Comparison of ENCODE assay signal across 13 mouse cellular contexts in genomic region chr4:55145968-55146367, GRCm38 (mm10).
DNase-seq lines count a peak whose midpoint lies in the region; ATAC-seq lines count a peak whose summit lies in the region.
"Had no signal": no experiment of that assay in that cellular context is flagged by ENCODE, and none has a peak within 500 bp of the region (broad histone marks: within the 10 kb centered on the region; RNA-seq: fewer than 3 reads in every experiment).

No protein-coding gene starts in this region.

- WGBS in forebrain, embryonic 10.5 days: 68% methylated on average over 8 of the region's 8 CpGs
- WGBS in forebrain, embryonic 12.5 days: 71% methylated on average over 8 of the region's 8 CpGs
- 20% methylated on average over 8 of the region's 8 CpGs for WGBS in embryonic facial prominence, embryonic 14.5 days

- no peaks in the 10 kb centered on the region for H3K9me3 ChIP-seq in forebrain, embryonic 10.5 days
- no peaks in the 10 kb centered on the region for H3K9me3 ChIP-seq in forebrain, embryonic 12.5 days
- no peaks in the 10 kb centered on the region for H3K9me3 ChIP-seq in embryonic facial prominence, embryonic 14.5 days (ENCODE audit: control insufficient read depth, low read length)
- H3K9me3 ChIP-seq: heart, embryonic 13.5 days had no signal

- no peak overlapping the region for H3K9ac ChIP-seq in forebrain, embryonic 12.5 days
- H3K9ac ChIP-seq in embryonic facial prominence, embryonic 14.5 days (ENCODE audit: low read depth, low read length): no peak overlapping the region
- H3K9ac ChIP-seq: heart, embryonic 13.5 days had no signal

- H3K4me2 ChIP-seq in forebrain, embryonic 12.5 days: no peak overlapping the region
- H3K4me2 ChIP-seq in embryonic facial prominence, embryonic 14.5 days (ENCODE audit: low read depth, low read length): 0 out of 2 replicates have a peak overlapping the region, but pooled peaks have one; percentile 8
- H3K4me2 ChIP-seq: heart, embryonic 13.5 days; midbrain, embryonic 11.5 days had no signal

- no peak overlapping the region for H3K4me3 ChIP-seq in forebrain, embryonic 10.5 days
- no peak overlapping the region for H3K4me3 ChIP-seq in forebrain, embryonic 12.5 days (replicated peaks)
- H3K4me3 ChIP-seq in embryonic facial prominence, embryonic 14.5 days (ENCODE audit: low read depth, low read length): no peak overlapping the region
- H3K4me3 ChIP-seq: heart, embryonic 13.5 days had no signal

- H3K36me3 ChIP-seq in forebrain, embryonic 10.5 days (replicated peaks): no peaks in the 10 kb centered on the region
- no peaks in the 10 kb centered on the region for H3K36me3 ChIP-seq in forebrain, embryonic 12.5 days (replicated peaks)
- no peaks in the 10 kb centered on the region for H3K36me3 ChIP-seq in embryonic facial prominence, embryonic 14.5 days (ENCODE audit: control insufficient read depth, insufficient read depth, low read length)
- H3K36me3 ChIP-seq: heart, embryonic 13.5 days had no signal

- no peak for ATAC-seq in forebrain, embryonic 12.5 days (ENCODE audit: low FRiP score)
- 0 out of 2 replicates have a peak, but pooled peaks have one; percentile 53 for ATAC-seq in embryonic facial prominence, embryonic 14.5 days (ENCODE audit: low read depth)
- ATAC-seq: intestine, embryonic 16.5 days had no signal

- no peak for DNase-seq in forebrain, embryonic 10.5 days (ENCODE audit: extremely low spot score, low spot score)
- peak; percentile 19 to 46 for DNase-seq in left cerebral cortex, postnatal 25 days (ENCODE audit: low spot score in 2 of 2)
- DNase-seq in left cerebral cortex, adult 8-10 months (ENCODE audit: low spot score in 2 of 2): no peak
- peak; percentile 72 for DNase-seq in embryonic facial prominence, embryonic 14.5 days (ENCODE audit: low spot score)
- peak; percentile 40 to 43 for DNase-seq in right cerebral cortex, postnatal 10 days (ENCODE audit: low spot score in 2 of 2)
- DNase-seq in spleen, postnatal 14 days (ENCODE audit: low spot score in 2 of 2): no peak
- DNase-seq in adrenal gland, postnatal 4 days (ENCODE audit: low spot score in 2 of 2): no peak
- DNase-seq: adrenal gland, adult 8-10 months; cerebellum, adult 9-11 months had no signal

- H3K27ac ChIP-seq in forebrain, embryonic 10.5 days: peak overlapping the region; percentile 58; the same call in 1 of the 2 replicates
- H3K27ac ChIP-seq in forebrain, embryonic 12.5 days: no peak overlapping the region
- H3K27ac ChIP-seq in embryonic facial prominence, embryonic 14.5 days (replicated peaks; ENCODE audit: low read depth, low read length): no peak overlapping the region
- H3K27ac ChIP-seq: heart, embryonic 13.5 days had no signal

- intact Hi-C loops in left cerebral cortex, postnatal 25 days (cut with DNase I): no loop called here

- H3K27me3 ChIP-seq in forebrain, embryonic 10.5 days (ENCODE audit: poor library complexity, severe bottlenecking): no peaks in the 10 kb centered on the region
- H3K27me3 ChIP-seq in forebrain, embryonic 12.5 days: no peaks in the 10 kb centered on the region
- H3K27me3 ChIP-seq in embryonic facial prominence, embryonic 14.5 days (replicated peaks; ENCODE audit: control insufficient read depth, insufficient read depth, low read length): no peaks in the 10 kb centered on the region
- H3K27me3 ChIP-seq: heart, embryonic 13.5 days had no signal

- H3K4me1 ChIP-seq in forebrain, embryonic 10.5 days: peaks cover 29% of the 10 kb centered on the region
- H3K4me1 ChIP-seq in forebrain, embryonic 12.5 days: peaks cover 9% of the 10 kb centered on the region
- peaks cover 6% of the 10 kb centered on the region; the same call in 1 of the 2 replicates for H3K4me1 ChIP-seq in embryonic facial prominence, embryonic 14.5 days (ENCODE audit: control insufficient read depth, insufficient read depth, low read length)

Comparison
In these comparisons a context has a peak if more than half of its experiments do, and no peak if none do; other contexts are left out.
1. DNase-seq: peak in left cerebral cortex, postnatal 25 days (2 of 2), embryonic facial prominence, embryonic 14.5 days (single experiment) and right cerebral cortex, postnatal 10 days (2 of 2); none in forebrain, embryonic 10.5 days (single experiment), left cerebral cortex, adult 8-10 months (0 of 2), spleen, postnatal 14 days (0 of 2) and adrenal gland, postnatal 4 days (0 of 2).